Mouse (Mus musculus): ENCODE data around the gene Fahd1. TPM values are rescaled to one million over a fixed set of nuclear protein-coding genes. Genes with fewer than 3 reads are reported as not detected.

The Fahd1 gene
- polyA plus RNA-seq, 2 experiments = 24.0 to 37.2 TPM

- ATAC-seq (ENCODE audit: insufficient read depth) = peak; percentile 74
- H3K4me2 ChIP-seq (ENCODE audit: low read depth) = peak within 1 kb of the TSS; percentile 97
- H3K9ac ChIP-seq (replicated peaks) = peak within 1 kb of the TSS; percentile 94
- under 1% methylated on average over 50 of the region's 50 CpGs for WGBS (ENCODE audit: insufficient replicate concordance)
- peak; percentile 66 to 68 (median 68) for DNase-seq (ENCODE audit: low read depth in 3 of 3, low spot score in 3 of 3)
- H3K4me1 ChIP-seq (replicated peaks; ENCODE audit: control insufficient read depth in 2 of 2, insufficient read depth in 2 of 2, low read length in 1 of 2) = peaks cover 14 to 16% of the 10 kb centered on the region in 2 experiments
- H3K36me3 ChIP-seq (replicated peaks; ENCODE audit: control insufficient read depth, insufficient read depth, low read depth) = peaks cover 54% of the 10 kb centered on the region
- H3K4me3 ChIP-seq (ENCODE audit: insufficient read depth in 1 of 2, low read depth in 2 of 2, low read length in 2 of 2) = peak within 1 kb of the TSS; percentile 83 to 99
- TF ChIP-seq EP300 (IDR thresholded peaks at IDR 0.05; ENCODE audit: low read depth) (no peak), CTCF (IDR thresholded peaks at IDR 0.05; ENCODE audit: low read depth) (peak; percentile 45)
- no peaks in the 10 kb centered on the region for H3K27me3 ChIP-seq (ENCODE audit: control insufficient read depth, insufficient read depth, low read length)
- no peaks in the 10 kb centered on the region for H3K9me3 ChIP-seq (ENCODE audit: control insufficient read depth, low read length)
- H3K27ac ChIP-seq = peak within 1 kb of the TSS; percentile 61
These were observed 46.3 kb upstream of the Fahd1 start, which contains the start of gene Nme3 for GRCm38 (mm10) chr17:24896241-24896992. TSS of gene Nme3 (plus strand) at chr17:24896500.

- peak; percentile 3; the same call in 1 of the 2 replicates for ATAC-seq (ENCODE audit: insufficient read depth)
- Histone ChIP-seq H3K27ac (peak overlapping the region; percentile 55), H3K4me3 (ENCODE audit: insufficient read depth in 1 of 2, low read depth in 2 of 2, low read length in 2 of 2) (peak overlapping the region; percentile 83 to 99), H3K9ac (replicated peaks) (peak overlapping the region; percentile 87), H3K9me3 (ENCODE audit: control insufficient read depth, low read length) (no peaks in the 10 kb centered on the region), H3K27me3 (ENCODE audit: control insufficient read depth, insufficient read depth, low read length) (no peaks in the 10 kb centered on the region), H3K4me1 (replicated peaks; ENCODE audit: control insufficient read depth in 2 of 2, insufficient read depth in 2 of 2, low read length in 1 of 2) (peaks cover 13 to 16% of the 10 kb centered on the region in 2 experiments; a peak in 3 of 4 replicates), H3K36me3 (replicated peaks; ENCODE audit: control insufficient read depth, insufficient read depth, low read depth) (peaks cover 54% of the 10 kb centered on the region), H3K4me2 (ENCODE audit: low read depth) (peak overlapping the region; percentile 97)
- DNase-seq (ENCODE audit: low read depth in 3 of 3, low spot score in 3 of 3) = no peak
- WGBS (ENCODE audit: insufficient replicate concordance) = 9% methylated on average over 23 of the region's 23 CpGs
- TF ChIP-seq EP300 (IDR thresholded peaks at IDR 0.05; ENCODE audit: low read depth) (no peak), CTCF (IDR thresholded peaks at IDR 0.05; ENCODE audit: low read depth) (no peak)
These were observed 45.5 kb upstream of the Fahd1 start for GRCm38 (mm10) chr17:24895571-24896240.

GRCm38 (mm10) chr17:24894995-24895547 lies 44.9 kb upstream of the Fahd1 start, which contains the start of the genes Eme2 and Mrps34:
TSS of gene Eme2 (minus strand) at chr17:24895087.
TSS of gene Mrps34 (plus strand) at chr17:24895116.
- H3K4me1 ChIP-seq (replicated peaks; ENCODE audit: control insufficient read depth in 2 of 2, insufficient read depth in 2 of 2, low read length in 1 of 2) = peaks cover 13 to 16% of the 10 kb centered on the region in 2 experiments; a peak in 3 of 4 replicates
- ATAC-seq (ENCODE audit: insufficient read depth) (peak; percentile 58), DNase-seq (ENCODE audit: low read depth in 3 of 3, low spot score in 3 of 3) (peak; percentile 72 to 78 (median 75))
- peak within 1 kb of the TSS; percentile 83 to 99 for H3K4me3 ChIP-seq (ENCODE audit: insufficient read depth in 1 of 2, low read depth in 2 of 2, low read length in 2 of 2)
- H3K4me2 ChIP-seq (ENCODE audit: low read depth) = peak within 1 kb of the TSS; percentile 97
- H3K27me3 ChIP-seq (ENCODE audit: control insufficient read depth, insufficient read depth, low read length) = no peaks in the 10 kb centered on the region
- H3K36me3 ChIP-seq (replicated peaks; ENCODE audit: control insufficient read depth, insufficient read depth, low read depth) = peaks cover 54% of the 10 kb centered on the region
- WGBS (ENCODE audit: insufficient replicate concordance) = under 1% methylated on average over 58 of the region's 62 CpGs
- TF ChIP-seq EP300 (IDR thresholded peaks at IDR 0.05; ENCODE audit: low read depth) (no peak), CTCF (IDR thresholded peaks at IDR 0.05; ENCODE audit: low read depth) (no peak)
- H3K9me3 ChIP-seq (ENCODE audit: control insufficient read depth, low read length) = no peaks in the 10 kb centered on the region
- peak within 1 kb of the TSS; percentile 87 for H3K9ac ChIP-seq (replicated peaks)
- H3K27ac ChIP-seq = peak within 1 kb of the TSS; percentile 55

- 9% methylated on average over 31 of the region's 31 CpGs for WGBS (ENCODE audit: insufficient replicate concordance)
- Histone ChIP-seq H3K4me1 (replicated peaks; ENCODE audit: control insufficient read depth in 2 of 2, insufficient read depth in 2 of 2, low read length in 1 of 2) (peaks cover 13 to 16% of the 10 kb centered on the region in 2 experiments; a peak in 3 of 4 replicates), H3K4me2 (ENCODE audit: low read depth) (peak overlapping the region; percentile 97), H3K9me3 (ENCODE audit: control insufficient read depth, low read length) (no peaks in the 10 kb centered on the region), H3K36me3 (replicated peaks; ENCODE audit: control insufficient read depth, insufficient read depth, low read depth) (peaks cover 54% of the 10 kb centered on the region), H3K9ac (replicated peaks) (peak overlapping the region; percentile 87), H3K27ac (peak overlapping the region; percentile 55), H3K4me3 (ENCODE audit: insufficient read depth in 1 of 2, low read depth in 2 of 2, low read length in 2 of 2) (peak overlapping the region; percentile 83 to 99), H3K27me3 (ENCODE audit: control insufficient read depth, insufficient read depth, low read length) (no peaks in the 10 kb centered on the region)
- ATAC-seq (ENCODE audit: insufficient read depth) = peak; percentile 14; the same call in 1 of the 2 replicates
- DNase-seq (ENCODE audit: low read depth in 3 of 3, low spot score in 3 of 3) = no peak
- TF ChIP-seq CTCF (IDR thresholded peaks at IDR 0.05; ENCODE audit: low read depth) = 0 out of 2 replicates have a peak, but pooled peaks have one; percentile 17
- TF ChIP-seq EP300 (IDR thresholded peaks at IDR 0.05; ENCODE audit: low read depth) = no peak
These were observed 44.2 kb upstream of the Fahd1 start for GRCm38 (mm10) chr17:24894061-24894994.

All from liver, embryonic 14.5 days (tissue).